Mouse (Mus musculus) ES-E14 (cell line): Measurements from ENCODE around the gene Glrx3.

Source experiments
- CHD2 ChIP-seq: IDR thresholded peaks from 2 replicates; pipeline ENCODE4 v1.6.1; 2014; ENCODE audit warnings: mild to moderate bottlenecking, low read depth, low read length, inconsistent platforms
- HCFC1 ChIP-seq: IDR thresholded peaks from 2 replicates; pipeline ENCODE4 v1.6.1; 2012; ENCODE audit warnings: low read length, inconsistent platforms, borderline replicate concordance; ENCODE audit not compliant: insufficient read depth
- ZC3H11A ChIP-seq: IDR thresholded peaks from 2 replicates; pipeline ENCODE4 v1.6.1; 2012; ENCODE audit warnings: low read depth, mild to moderate bottlenecking, inconsistent platforms, low read length, borderline replicate concordance
- ZNF384 ChIP-seq: IDR thresholded peaks from 2 replicates; pipeline ENCODE4 v1.6.1; 2012; ENCODE audit warnings: low read depth, low read length, inconsistent platforms

DNA sequence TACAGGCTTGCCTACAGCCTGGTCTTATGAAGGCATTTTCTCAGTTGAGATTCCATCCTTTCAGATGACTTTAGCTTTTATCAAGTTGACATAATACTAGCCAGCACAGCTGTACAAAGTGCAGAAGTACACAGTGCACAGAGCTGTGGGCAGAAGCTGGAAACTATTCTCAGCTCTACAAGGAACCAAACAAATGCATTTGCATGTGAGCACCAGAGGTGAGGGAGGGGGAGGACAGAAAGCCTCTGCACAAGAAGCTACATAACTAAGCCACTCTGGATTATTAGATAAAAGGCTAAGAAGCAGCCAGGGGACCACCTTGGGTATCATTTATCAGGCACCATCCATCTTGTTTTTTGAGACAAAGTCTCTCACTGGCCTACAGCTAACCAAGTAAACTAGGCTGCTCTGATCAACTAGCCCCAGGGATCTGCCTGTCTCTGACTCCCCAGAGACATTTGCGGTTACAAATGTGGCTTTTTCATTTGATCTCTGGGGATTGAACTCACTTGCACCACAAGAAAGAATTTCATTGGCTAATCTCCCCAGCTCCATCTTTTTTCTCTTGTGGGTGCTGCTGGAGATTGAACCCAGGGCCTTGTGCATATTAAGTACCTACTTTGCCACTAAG is 29.9 kb upstream of the Glrx3 start:
- no peak for TF ChIP-seq ZNF384
- no peak for TF ChIP-seq ZC3H11A
- TF ChIP-seq CHD2 = no peak
- no peak for TF ChIP-seq HCFC1
